Mouse (Mus musculus): ENCODE results near the gene Adap2. TPM values are rescaled to one million over a fixed set of nuclear protein-coding genes. Genes with fewer than 3 reads are reported as not detected.
"Not testable (repeated sequence)": the region's sequence is repeated elsewhere in the genome, so short reads cannot be mapped to it uniquely, and the experiment has no call there.

The Adap2 gene
- polyA plus RNA-seq, 1 experiment from 2014 or later, result 0.77 TPM

DNA sequence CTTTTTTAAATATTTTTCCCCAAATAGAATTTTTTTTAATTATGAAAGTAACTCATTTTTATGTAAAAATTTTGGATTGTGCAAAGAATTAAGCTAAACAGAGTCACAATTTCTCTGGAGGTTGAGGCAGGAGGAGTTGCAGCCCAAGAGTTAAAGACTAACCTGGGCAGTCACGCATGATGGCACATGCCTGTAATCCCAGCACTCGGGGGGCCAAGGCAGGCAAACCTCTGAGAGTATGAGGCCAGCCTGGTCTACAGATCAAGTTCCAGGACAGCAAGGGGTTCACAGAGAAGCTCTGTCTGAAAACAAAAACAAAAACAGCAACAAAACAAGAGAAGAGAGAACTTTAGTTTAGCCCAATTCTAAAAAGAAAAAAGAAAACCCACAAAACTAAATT is 10.3 kb downstream of the Adap2 start:
- H3K36me3 ChIP-seq, result no peaks in the 10 kb centered on the region

DNA sequence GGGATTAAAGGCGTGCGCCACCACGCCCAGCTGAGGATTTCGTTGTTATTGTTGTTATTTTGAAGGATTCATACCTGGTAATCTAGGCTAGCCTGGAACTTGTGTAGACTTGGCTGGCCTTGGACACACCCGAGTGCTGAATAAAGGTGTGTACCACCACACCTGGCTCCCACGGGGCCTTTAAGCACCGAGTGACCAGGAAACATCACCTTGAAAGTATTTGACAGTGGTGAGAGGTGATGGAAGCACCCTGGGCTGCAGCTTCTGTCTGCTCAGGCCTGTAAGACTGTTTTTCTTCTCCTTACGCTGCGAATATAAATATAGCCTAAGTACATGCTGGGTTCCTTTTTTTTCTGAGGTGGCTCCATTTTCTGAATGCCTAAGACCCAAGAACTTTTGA is 14.2 kb downstream of the Adap2 start:
- no peaks in the 10 kb centered on the region for H3K4me1 ChIP-seq
- 95% methylated on average over 9 of the region's 9 CpGs for WGBS
- no peak overlapping the region for H3K4me3 ChIP-seq
- H3K36me3 ChIP-seq, result no peaks in the 10 kb centered on the region
- H3K27ac ChIP-seq (replicated peaks), result no peak overlapping the region
- H3K27me3 ChIP-seq (ENCODE audit: low read depth, poor library complexity, severe bottlenecking), result no peaks in the 10 kb centered on the region
- no peaks in the 10 kb centered on the region for H3K9me3 ChIP-seq (replicated peaks)
- DNase-seq (ENCODE audit: low spot score), result no peak

More for the DNA sequence above, 10.3 kb downstream of the Adap2 start:
- Histone ChIP-seq H3K27ac (replicated peaks) (no peak overlapping the region), H3K27me3 (ENCODE audit: low read depth, poor library complexity, severe bottlenecking) (no peaks in the 10 kb centered on the region), H3K4me3 (no peak overlapping the region), H3K9me3 (replicated peaks) (no peaks in the 10 kb centered on the region), H3K4me1 (no peaks in the 10 kb centered on the region)
- no peak for DNase-seq (ENCODE audit: low spot score)
- WGBS, result 50% methylated on average over 2 of the region's 2 CpGs

DNA sequence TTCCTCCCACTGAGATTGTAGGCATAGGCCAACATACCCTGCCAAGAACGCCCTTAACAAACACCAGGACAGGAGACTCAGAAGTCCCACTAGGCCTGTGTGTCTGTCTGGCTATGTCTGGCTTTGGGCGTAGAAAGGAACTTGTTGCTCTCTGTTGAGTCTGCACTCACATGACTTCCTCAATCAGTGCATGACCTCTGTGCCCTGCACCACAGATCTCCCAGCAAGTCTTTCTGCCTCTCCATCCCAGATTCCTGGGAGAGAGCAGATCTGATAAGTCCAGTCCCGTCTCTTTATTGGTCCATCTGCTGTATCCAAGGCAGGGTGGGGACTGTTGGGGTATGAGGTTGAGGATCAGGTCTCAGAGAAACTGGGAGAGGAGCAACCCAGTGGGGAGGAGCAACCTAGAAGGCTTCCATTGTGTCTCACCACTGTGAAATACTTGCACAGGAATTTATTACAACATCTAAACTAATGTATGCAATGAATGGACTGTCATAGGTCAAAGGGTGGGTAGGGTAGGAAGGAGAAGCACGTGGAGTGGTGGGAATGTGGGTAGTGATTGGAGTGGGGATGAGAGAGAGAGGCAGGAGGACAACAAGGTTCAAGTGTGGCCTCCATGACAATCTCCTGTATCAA is 14.8 kb downstream of the Adap2 start:
- 85% methylated on average over 4 of the region's 4 CpGs for WGBS

DNA sequence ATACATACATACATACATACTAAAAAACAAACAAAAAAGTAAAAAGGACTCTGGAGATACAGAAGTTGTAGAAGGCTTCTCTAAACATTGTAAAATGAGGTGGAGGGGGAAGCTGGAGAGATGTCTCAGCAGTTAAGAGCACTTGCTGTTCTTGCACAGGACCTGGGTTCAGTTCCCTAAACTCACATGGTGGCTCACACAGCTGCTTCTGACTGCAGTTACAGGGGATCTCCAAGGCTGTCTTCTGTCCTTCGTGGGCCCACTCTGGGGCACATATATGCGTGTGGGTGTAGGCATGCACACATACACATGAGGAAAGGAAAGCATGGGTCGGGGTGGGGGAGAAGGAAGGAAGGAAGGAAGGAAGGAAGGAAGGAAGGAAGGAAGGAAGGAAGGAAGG is 15.7 kb downstream of the Adap2 start:
- 87% methylated on average over 3 of the region's 3 CpGs for WGBS
- no peak for DNase-seq (ENCODE audit: low spot score)
- Histone ChIP-seq H3K4me1 (no peaks in the 10 kb centered on the region), H3K36me3 (no peaks in the 10 kb centered on the region), H3K27me3 (ENCODE audit: low read depth, poor library complexity, severe bottlenecking) (no peaks in the 10 kb centered on the region), H3K9me3 (replicated peaks) (no peaks in the 10 kb centered on the region), H3K27ac (replicated peaks) (no peak overlapping the region), H3K4me3 (no peak overlapping the region)

More for the DNA sequence above, 14.8 kb downstream of the Adap2 start:
- no peak for DNase-seq (ENCODE audit: low spot score)
- H3K27ac ChIP-seq (replicated peaks), result no peak overlapping the region
- no peaks in the 10 kb centered on the region for H3K4me1 ChIP-seq
- H3K27me3 ChIP-seq (ENCODE audit: low read depth, poor library complexity, severe bottlenecking), result no peaks in the 10 kb centered on the region
- H3K36me3 ChIP-seq, result no peaks in the 10 kb centered on the region
- no peak overlapping the region for H3K4me3 ChIP-seq
- H3K9me3 ChIP-seq (replicated peaks), result no peaks in the 10 kb centered on the region

DNA sequence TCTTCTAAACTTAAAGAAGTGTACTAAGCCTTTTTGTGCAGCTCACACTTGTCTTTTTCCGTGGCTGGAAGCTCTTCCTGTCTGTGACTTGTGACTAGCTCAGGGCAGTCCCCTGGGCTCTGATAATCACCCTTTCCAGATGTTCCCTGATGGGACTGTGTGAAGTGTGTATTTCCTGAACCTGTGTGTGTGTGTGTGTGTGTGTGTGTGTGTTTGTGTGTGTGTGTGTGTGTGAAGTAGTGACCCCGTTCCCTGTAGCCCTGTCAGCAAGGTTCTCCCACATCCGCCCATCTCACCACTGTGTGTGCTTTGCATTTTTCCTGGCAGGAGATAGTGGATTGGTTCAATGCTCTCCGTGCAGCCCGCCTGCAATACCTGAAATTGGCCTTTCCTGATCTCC is 16.4 kb downstream of the Adap2 start:
- H3K27me3 ChIP-seq (ENCODE audit: low read depth, poor library complexity, severe bottlenecking), result no peaks in the 10 kb centered on the region
- no peaks in the 10 kb centered on the region for H3K4me1 ChIP-seq
- DNase-seq (ENCODE audit: low spot score), result no peak
- H3K9me3 ChIP-seq (replicated peaks), result no peaks in the 10 kb centered on the region
- no peak overlapping the region for H3K27ac ChIP-seq (replicated peaks)
- no peak overlapping the region for H3K4me3 ChIP-seq
- WGBS, result 74% methylated on average over 5 of the region's 5 CpGs
- no peaks in the 10 kb centered on the region for H3K36me3 ChIP-seq

DNA sequence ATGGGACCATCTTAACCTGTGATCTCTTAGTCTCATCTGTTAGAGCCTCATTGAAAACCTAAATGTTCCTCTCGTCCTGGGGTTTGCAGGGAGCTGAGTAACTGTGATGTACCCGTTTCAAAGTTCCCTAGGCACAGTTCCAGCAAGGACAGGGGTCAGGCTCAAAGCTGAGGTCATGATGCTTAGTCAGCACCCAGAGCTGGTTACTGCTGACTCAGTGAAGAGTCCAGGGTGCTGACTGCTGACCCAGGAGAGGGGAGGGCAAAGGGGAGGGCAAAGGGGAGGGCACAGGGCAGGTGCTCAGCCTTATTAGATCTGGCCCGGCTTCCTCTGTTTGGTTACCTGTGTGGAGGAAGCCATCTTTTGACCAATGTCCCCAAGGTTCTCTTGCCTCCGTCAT is 18.0 kb downstream of the Adap2 start:
- no peaks in the 10 kb centered on the region for H3K9me3 ChIP-seq (replicated peaks)
- no peaks in the 10 kb centered on the region for H3K4me1 ChIP-seq
- DNase-seq (ENCODE audit: low spot score), result no peak
- 80% methylated on average over 4 of the region's 4 CpGs for WGBS
- H3K4me3 ChIP-seq, result no peak overlapping the region
- H3K36me3 ChIP-seq, result no peaks in the 10 kb centered on the region
- no peaks in the 10 kb centered on the region for H3K27me3 ChIP-seq (ENCODE audit: low read depth, poor library complexity, severe bottlenecking)
- H3K27ac ChIP-seq (replicated peaks), result no peak overlapping the region

DNA sequence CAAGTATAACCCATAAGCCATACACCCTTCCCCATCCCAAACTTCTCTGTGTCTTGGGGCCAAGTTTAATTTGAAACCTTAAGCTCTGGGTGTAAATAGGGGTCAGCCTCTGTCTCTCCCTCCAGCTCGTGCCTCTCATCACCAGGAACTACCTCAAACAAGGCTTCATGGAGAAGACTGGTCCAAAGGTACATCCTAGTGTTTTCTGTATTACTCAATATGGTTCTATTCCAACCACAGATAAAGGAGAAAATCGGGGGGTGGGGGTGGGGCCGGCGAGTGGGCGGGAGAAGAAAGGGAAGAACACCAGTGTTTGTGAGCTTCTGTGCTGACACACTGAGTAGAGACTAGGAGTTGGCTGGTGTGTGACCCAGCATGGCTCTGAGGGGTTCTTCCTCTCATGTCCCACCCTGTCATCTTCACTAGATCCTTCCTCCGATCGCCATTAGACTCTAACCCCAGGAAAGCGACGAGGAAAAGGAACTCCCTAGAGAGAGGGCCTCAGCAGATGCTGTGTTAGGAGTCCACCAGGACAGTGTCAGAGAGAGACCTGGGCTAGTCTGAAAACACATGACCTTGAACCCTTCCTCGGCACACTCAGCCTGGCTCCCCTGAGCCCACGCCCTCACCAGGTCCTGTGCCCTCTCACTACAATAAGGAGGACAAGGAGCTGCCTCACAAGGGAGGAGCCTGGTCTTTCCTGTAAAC is 20.2 kb downstream of the Adap2 start:
- WGBS, result 88% methylated on average over 11 of the region's 11 CpGs
- no peak overlapping the region for H3K27ac ChIP-seq (replicated peaks)

DNA sequence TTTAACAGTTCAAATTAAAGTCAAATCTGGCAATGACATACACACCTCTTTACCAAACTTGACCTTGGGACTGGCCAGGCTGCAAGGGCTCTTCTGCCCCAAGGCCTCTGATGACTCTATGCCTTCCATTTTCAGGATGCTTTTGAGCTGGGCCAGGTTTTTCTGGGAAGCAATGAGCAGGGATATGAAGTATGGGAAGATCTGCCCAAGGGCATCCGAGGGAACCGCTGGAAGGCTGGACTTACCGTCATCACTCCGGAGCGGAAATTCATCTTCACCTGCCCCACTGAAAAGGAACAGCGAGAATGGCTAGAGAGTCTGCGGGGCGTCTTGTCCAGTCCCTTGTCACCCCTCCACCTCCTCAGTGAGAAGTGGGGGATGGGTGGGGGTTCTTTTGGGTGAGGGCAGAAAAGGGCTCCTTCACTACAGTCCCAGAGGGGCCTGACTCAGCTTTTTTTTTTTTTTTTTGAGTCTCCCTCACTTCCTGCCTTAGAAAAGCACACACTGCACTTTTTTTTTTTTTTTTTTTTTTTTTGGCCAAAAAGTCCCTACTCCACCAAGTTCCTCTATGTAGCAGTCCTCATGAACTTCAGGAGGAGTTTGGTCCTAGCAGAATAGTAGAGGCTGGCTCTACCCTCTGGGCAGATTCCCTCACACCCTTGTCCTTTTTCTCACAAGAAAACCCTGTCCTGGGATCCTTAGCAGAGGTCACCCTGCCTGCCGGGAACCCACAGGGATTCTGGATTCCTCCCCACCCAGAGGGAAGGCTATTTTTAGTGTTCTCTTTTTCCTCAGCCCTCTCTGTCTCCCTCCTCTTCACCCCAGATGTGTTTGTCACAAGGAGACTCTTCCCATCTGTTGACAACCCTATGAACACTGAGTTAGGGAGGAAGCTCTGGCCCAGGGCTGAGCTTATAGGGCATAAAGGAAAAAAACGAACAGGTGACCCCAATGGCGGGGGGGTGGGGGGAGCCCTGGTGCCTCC is 23.3 kb downstream of the Adap2 start:
- no peaks in the 10 kb centered on the region for H3K9me3 ChIP-seq (replicated peaks)
- whole genome bisulfite sequencing, result 80% methylated on average over 11 of the region's 11 CpGs
- no peak overlapping the region for H3K27ac ChIP-seq (replicated peaks)
- H3K4me3 ChIP-seq, result no peak overlapping the region
- no peaks in the 10 kb centered on the region for H3K27me3 ChIP-seq (ENCODE audit: low read depth, poor library complexity, severe bottlenecking)
- DNase-seq (ENCODE audit: low spot score), result no peak
- H3K36me3 ChIP-seq, result no peaks in the 10 kb centered on the region
- H3K4me1 ChIP-seq, result no peaks in the 10 kb centered on the region

More for the DNA sequence above, 20.2 kb downstream of the Adap2 start:
- H3K4me1 ChIP-seq, result no peaks in the 10 kb centered on the region
- H3K36me3 ChIP-seq, result no peaks in the 10 kb centered on the region
- no peaks in the 10 kb centered on the region for H3K27me3 ChIP-seq (ENCODE audit: low read depth, poor library complexity, severe bottlenecking)
- DNase-seq (ENCODE audit: low spot score), result no peak
- H3K4me3 ChIP-seq, result no peak overlapping the region
- H3K9me3 ChIP-seq (replicated peaks), result no peaks in the 10 kb centered on the region

DNA sequence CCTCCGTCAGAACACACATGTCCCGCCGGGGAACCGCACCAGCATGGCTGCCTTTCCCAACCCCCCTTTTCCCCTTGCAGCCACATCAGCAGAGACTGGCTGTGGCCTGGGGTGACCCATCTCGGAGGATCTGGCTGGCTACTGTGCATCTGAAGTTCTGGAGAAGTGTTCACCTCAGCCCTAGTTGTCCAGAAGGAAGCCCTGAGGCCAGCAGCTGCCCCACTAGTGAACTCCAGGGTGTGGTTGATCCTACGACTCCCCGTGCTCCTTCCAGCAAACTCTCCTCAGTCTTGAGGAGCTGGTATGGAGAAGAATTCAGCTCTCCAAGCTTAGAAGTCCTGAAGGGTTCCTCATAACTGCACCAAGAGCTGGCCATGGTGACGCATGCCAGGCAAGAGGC is 24.4 kb downstream of the Adap2 start:
- no peaks in the 10 kb centered on the region for H3K36me3 ChIP-seq
- DNase-seq (ENCODE audit: low spot score), result no peak
- H3K27me3 ChIP-seq (ENCODE audit: low read depth, poor library complexity, severe bottlenecking), result no peaks in the 10 kb centered on the region
- no peaks in the 10 kb centered on the region for H3K4me1 ChIP-seq
- WGBS, result 88% methylated on average over 8 of the region's 8 CpGs
- no peaks in the 10 kb centered on the region for H3K9me3 ChIP-seq (replicated peaks)
- H3K4me3 ChIP-seq, result no peak overlapping the region
- H3K27ac ChIP-seq (replicated peaks), result no peak overlapping the region

DNA sequence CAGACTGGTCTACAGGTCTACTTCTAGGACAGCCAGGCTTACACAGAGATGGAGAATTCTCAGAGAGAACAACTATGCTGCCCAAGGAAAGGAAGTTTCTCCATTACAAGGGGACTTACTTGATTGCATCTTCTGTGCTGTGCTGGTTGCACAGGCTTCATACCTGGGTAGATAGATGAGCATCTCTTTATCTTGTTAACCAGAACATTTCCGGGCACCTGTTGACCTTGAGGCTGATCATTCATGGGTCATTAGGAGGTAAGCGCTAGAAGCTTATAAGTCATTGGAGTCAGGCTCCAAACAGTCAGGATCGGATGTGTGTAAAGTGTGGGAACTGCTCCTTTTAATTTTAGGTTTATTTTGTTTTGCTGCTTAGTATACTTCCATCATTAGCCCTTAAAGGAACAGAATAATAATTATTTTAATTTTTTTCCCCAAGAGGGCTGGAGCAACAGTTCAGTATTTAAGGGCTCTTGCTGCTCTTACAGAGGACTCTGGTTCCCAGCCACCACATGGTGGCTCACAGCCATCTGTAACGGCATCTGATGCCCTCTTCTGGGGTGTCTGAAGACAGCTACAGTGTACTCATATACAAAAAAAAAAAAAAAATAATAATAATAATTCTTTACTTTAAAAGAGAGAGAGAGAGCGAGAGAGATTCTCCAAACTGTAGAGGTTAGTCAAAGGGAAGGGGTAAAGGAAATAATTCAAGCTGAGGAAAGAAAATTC is 27.3 kb downstream of the Adap2 start:
- DNase-seq (ENCODE audit: low spot score), result no peak
- no peak overlapping the region for H3K27ac ChIP-seq (replicated peaks)
- H3K36me3 ChIP-seq, result no peaks in the 10 kb centered on the region
- H3K9me3 ChIP-seq (replicated peaks), result no peaks in the 10 kb centered on the region
- H3K4me1 ChIP-seq, result peaks cover 8% of the 10 kb centered on the region; the same call in 1 of the 2 replicates
- no peaks in the 10 kb centered on the region for H3K27me3 ChIP-seq (ENCODE audit: low read depth, poor library complexity, severe bottlenecking)
- H3K4me3 ChIP-seq, result no peak overlapping the region
- WGBS, result 76% methylated on average over 5 of the region's 5 CpGs

DNA sequence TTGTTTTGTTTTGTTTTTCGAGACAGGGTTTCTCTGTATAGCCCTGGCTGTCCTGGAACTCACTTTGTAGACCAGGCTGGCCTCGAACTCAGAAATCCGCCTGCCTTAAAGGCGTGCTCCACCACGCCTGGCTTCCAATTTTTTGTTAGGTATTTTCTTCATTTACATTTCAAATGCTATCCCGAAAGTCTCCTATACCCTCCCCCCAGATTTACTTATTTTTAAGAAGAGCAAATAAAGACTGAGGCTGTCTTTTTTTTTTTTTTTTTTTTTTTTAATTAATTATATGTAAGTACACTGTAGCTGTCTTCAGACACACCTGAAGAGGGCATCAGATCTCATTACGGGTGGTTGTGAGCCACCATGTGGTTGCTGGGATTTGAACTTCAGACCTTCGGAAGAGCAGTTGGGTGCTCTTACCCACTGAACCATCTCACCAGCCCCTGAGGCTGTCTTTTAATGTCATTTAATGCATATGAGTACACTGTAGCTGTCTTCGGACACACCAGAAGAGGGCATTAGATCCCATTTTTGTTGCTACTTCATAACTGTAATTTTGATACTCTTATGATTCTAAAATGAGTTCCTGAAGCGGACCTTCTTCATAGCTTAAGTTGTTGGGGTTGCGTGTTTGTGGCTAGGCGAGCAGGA is 29.3 kb downstream of the Adap2 start:
- H3K4me1 ChIP-seq; H3K9me3 ChIP-seq (replicated peaks); H3K36me3 ChIP-seq; H3K27me3 ChIP-seq (ENCODE audit: low read depth, poor library complexity, severe bottlenecking); DNase-seq (ENCODE audit: low spot score): not testable (repeated sequence)
- peak overlapping the region; percentile 61 for H3K4me3 ChIP-seq
- peak overlapping the region; percentile 84 for H3K27ac ChIP-seq (replicated peaks)
- WGBS, result 46% methylated on average over 12 of the region's 12 CpGs

Measured in midbrain, embryonic 10.5 days (tissue).